Mouse (Mus musculus) thymus, adult 2 months (tissue): Measurements from ENCODE around the gene Pced1b.

Experiments used
- CTCF ChIP-seq: fragments of 200-500 bp; IDR thresholded peaks from 2 replicates; pipeline ENCODE4 v1.5.1; 2012; ENCODE audit warnings: mild to moderate bottlenecking, control low read depth, low read length, moderate library complexity, borderline replicate concordance; ENCODE audit not compliant: control insufficient read depth, poor library complexity, insufficient read depth; ENCODE audit errors: extremely low read depth
- POLR2A ChIP-seq: fragments of 200-500 bp; IDR thresholded peaks from 2 replicates; pipeline ENCODE4 v1.6.1; 2012; ENCODE audit warnings: mild to moderate bottlenecking, low read length, control low read depth, moderate library complexity; ENCODE audit not compliant: control insufficient read depth, poor library complexity, insufficient read depth; ENCODE audit errors: extremely low read depth

- no peak for TF ChIP-seq CTCF
- no peak for TF ChIP-seq POLR2A
These were observed 25.9 kb downstream of the Pced1b start for GRCm38 (mm10) chr15:97272831-97273230.
